Mouse (Mus musculus) ovary, adult 2 months (tissue): Measurements from ENCODE around the gene Elavl1. TPM values are rescaled to one million over a fixed set of nuclear protein-coding genes. Genes with fewer than 3 reads are reported as not detected.

Experiments used
- polyA plus RNA-seq: library from polyadenylated mRNA; depleted of rRNA; stranded (reverse); fragments of >200 nt; gene quantifications from 2 replicates; pipeline ENCODE4 v1.2.3, GENCODE M21; 2012; rRNA removed

Elavl1 gene
- 42.1 and 52.6 TPM in 2 replicates for polyA plus RNA-seq

GRCm38 (mm10) chr8:4324983-4325750 is at the start of gene Elavl1, which contains the start of gene Ccl25:
Gene Elavl1 (minus strand): TSS chr8:4325413.
Gene Ccl25 (plus strand): TSS chr8:4325210.

GRCm38 (mm10) chr8:4275275-4276110 is 49.7 kb downstream of the Elavl1 start, which contains the start of gene Timm44:
Gene Timm44 (minus strand): TSS chr8:4275913.

GRCm38 (mm10) chr8:4259125-4259804 is 65.9 kb downstream of the Elavl1 start, which contains the start of gene Ctxn1:
Gene Ctxn1 (minus strand): TSS chr8:4259274.

GRCm38 (mm10) chr8:4252934-4253841 is 72.0 kb downstream of the Elavl1 start, which contains the start of gene Snapc2:
Gene Snapc2 (plus strand): TSS chr8:4253080.

GRCm38 (mm10) chr8:4247951-4248540 is 77.2 kb downstream of the Elavl1 start, which contains the start of gene Tgfbr3l:
Gene Tgfbr3l (plus strand): TSS chr8:4248214.

GRCm38 (mm10) chr8:4238434-4239192 is 86.6 kb downstream of the Elavl1 start, which contains the start of the genes Map2k7 and Gm49320:
Gene Map2k7 (plus strand): TSS chr8:4238740.
Gene Gm49320 (plus strand): TSS chr8:4238865.

Other genes with a start within 250 kb of the Elavl1 start
- gene Cd209f, start 219.6 kb downstream of the Elavl1 start, polyA plus RNA-seq: 3.4 and 5.3 TPM in 2 replicates
- gene Cd209g, start 191.3 kb downstream of the Elavl1 start, polyA plus RNA-seq: 3.5 and 3.6 TPM in 2 replicates
- gene Evi5l, start 158.8 kb downstream of the Elavl1 start, polyA plus RNA-seq: 21.5 and 22.7 TPM in 2 replicates
- gene Prr36, start 108.0 kb downstream of the Elavl1 start, polyA plus RNA-seq: 1.8 and 2.6 TPM in 2 replicates
- 5.1 and 6.0 TPM in 2 replicates for gene Lrrc8e, start 98.6 kb downstream of the Elavl1 start, polyA plus RNA-seq
- 55.4 and 62.8 TPM in 2 replicates for gene Map2k7, start 86.7 kb downstream of the Elavl1 start, polyA plus RNA-seq
- 4.0 and 11.9 TPM in 2 replicates for gene Gm49320, start 86.5 kb downstream of the Elavl1 start, polyA plus RNA-seq
- 241 and 288 TPM in 2 replicates for gene Tgfbr3l, start 77.2 kb downstream of the Elavl1 start, polyA plus RNA-seq
- 90.5 and 95.1 TPM in 2 replicates for gene Snapc2, start 72.3 kb downstream of the Elavl1 start, polyA plus RNA-seq
- 202 and 269 TPM in 2 replicates for gene Ctxn1, start 66.1 kb downstream of the Elavl1 start, polyA plus RNA-seq
- 99.8 and 108 TPM in 2 replicates for gene Timm44, start 49.5 kb downstream of the Elavl1 start, polyA plus RNA-seq
- gene Ccl25, start 203 bp downstream of the Elavl1 start, polyA plus RNA-seq: 2.5 and 2.8 TPM in 2 replicates
- 30.0 and 44.5 TPM in 2 replicates for gene Cers4, start 167.6 kb upstream of the Elavl1 start, polyA plus RNA-seq